Mouse (Mus musculus): ENCODE measurements at regions not wholly inside any gene's neighbourhood (a gene's known extent, or its start where the extent isn't known, plus 50 kb on each side); places are given as distances from the start of the nearest gene placed in this dataset.

GRCm38 (mm10) chr12:109272101-109272500 is 180.5 kb upstream of the Dlk1 start:
- WGBS, result 75% methylated on average over 5 of the region's 5 CpGs
- Histone ChIP-seq H3K36me3 (no peaks in the 10 kb centered on the region), H3K4me1 (no peaks in the 10 kb centered on the region), H3K27ac (replicated peaks) (no peak overlapping the region), H3K9me3 (no peaks in the 10 kb centered on the region), H3K27me3 (no peaks in the 10 kb centered on the region), H3K4me3 (no peak overlapping the region), H3K9ac (replicated peaks) (no peak overlapping the region), H3K4me2 (replicated peaks) (no peak overlapping the region)
- no peak for ATAC-seq (ENCODE audit: low FRiP score, low read depth)

GRCm38 (mm10) chr12:109314850-109315249 is 137.8 kb upstream of the Dlk1 start:
- no peak overlapping the region for H3K27ac ChIP-seq (replicated peaks)
- H3K9ac ChIP-seq (replicated peaks), result no peak overlapping the region
- H3K4me3 ChIP-seq, result no peak overlapping the region
- WGBS, result 31% methylated on average over 6 of the region's 6 CpGs
- H3K4me2 ChIP-seq (replicated peaks), result no peak overlapping the region
- no peaks in the 10 kb centered on the region for H3K27me3 ChIP-seq
- H3K9me3 ChIP-seq, result no peaks in the 10 kb centered on the region; the same call in 1 of the 2 replicates
- ATAC-seq (ENCODE audit: low FRiP score, low read depth), result no peak
- H3K4me1 ChIP-seq, result no peaks in the 10 kb centered on the region
- H3K36me3 ChIP-seq, result no peaks in the 10 kb centered on the region

DNA sequence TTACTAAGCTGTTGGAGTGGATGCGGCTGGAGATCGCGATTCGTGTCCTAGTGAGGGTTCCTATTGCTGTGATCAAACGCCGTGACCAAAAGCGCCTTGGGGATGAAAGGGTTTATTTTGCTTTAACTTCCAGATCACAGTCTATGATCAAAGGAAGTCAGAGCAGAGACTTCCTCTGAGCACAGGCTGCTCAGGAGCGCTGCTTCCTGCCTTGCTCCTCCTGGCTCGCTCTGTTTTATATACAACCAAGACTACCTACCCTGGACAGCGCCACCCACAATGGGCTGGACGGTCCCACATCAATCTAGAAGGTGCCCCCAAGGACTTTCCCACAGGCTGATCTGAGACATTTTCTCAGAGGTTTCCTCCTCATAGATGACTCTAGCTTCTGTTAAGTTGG is 126.6 kb upstream of the Dlk1 start:
- Histone ChIP-seq H3K4me1 (no peaks in the 10 kb centered on the region), H3K9me3 (no peaks in the 10 kb centered on the region), H3K36me3 (no peaks in the 10 kb centered on the region), H3K27me3 (no peaks in the 10 kb centered on the region), H3K27ac (replicated peaks) (no peak overlapping the region), H3K4me3 (no peak overlapping the region), H3K4me2 (replicated peaks) (no peak overlapping the region), H3K9ac (replicated peaks) (no peak overlapping the region)
- 60% methylated on average over 11 of the region's 11 CpGs for WGBS
- ATAC-seq (ENCODE audit: low FRiP score, low read depth), result no peak

- 91% methylated on average over 2 of the region's 2 CpGs for WGBS
- Histone ChIP-seq H3K27ac (replicated peaks) (no peak overlapping the region), H3K36me3 (no peaks in the 10 kb centered on the region), H3K9ac (replicated peaks) (no peak overlapping the region), H3K4me1 (no peaks in the 10 kb centered on the region), H3K4me2 (replicated peaks) (no peak overlapping the region), H3K9me3 (no peaks in the 10 kb centered on the region), H3K27me3 (no peaks in the 10 kb centered on the region), H3K4me3 (no peak overlapping the region)
- ATAC-seq (ENCODE audit: low FRiP score, low read depth), result no peak
These were observed 81.3 kb upstream of the Dlk1 start for GRCm38 (mm10) chr12:109371327-109371726.

DNA sequence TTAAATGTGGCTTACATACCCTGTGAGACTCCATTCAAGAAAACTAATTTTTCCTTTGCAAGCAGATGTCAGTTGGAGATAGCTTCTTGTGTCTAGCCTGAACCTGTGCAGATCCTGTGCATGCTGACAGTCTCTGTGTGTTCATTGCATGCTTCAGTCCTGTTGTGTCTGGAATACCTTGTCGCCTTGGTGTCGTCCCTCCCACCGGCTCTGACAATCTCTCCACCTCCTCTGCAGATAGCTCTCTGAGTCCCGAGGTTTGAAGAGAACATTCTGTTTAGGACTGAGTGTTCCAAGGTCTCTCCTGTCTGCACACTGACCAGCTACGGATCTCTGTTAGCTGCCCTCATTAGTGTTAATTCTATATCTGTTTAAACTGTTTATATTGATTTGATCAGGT is 66.8 kb upstream of the Dlk1 start:
- ATAC-seq (ENCODE audit: low FRiP score, low read depth), result no peak

GRCm38 (mm10) chr12:109388791-109389190 is 63.8 kb upstream of the Dlk1 start:
- peaks cover 11% of the 10 kb centered on the region; the same call in 1 of the 2 replicates for H3K4me1 ChIP-seq
- H3K27ac ChIP-seq (replicated peaks), result no peak overlapping the region
- H3K36me3 ChIP-seq, result no peaks in the 10 kb centered on the region
- 66% methylated on average over 7 of the region's 7 CpGs for WGBS
- H3K4me2 ChIP-seq (replicated peaks), result no peak overlapping the region
- peaks cover 14% of the 10 kb centered on the region for H3K27me3 ChIP-seq
- ATAC-seq (ENCODE audit: low FRiP score, low read depth), result no peak
- no peak overlapping the region for H3K4me3 ChIP-seq
- H3K9me3 ChIP-seq, result no peaks in the 10 kb centered on the region
- H3K9ac ChIP-seq (replicated peaks), result no peak overlapping the region

More for the DNA sequence above, 66.8 kb upstream of the Dlk1 start:
- Histone ChIP-seq H3K4me1 (no peaks in the 10 kb centered on the region), H3K36me3 (no peaks in the 10 kb centered on the region), H3K4me3 (no peak overlapping the region), H3K4me2 (replicated peaks) (no peak overlapping the region), H3K27ac (replicated peaks) (no peak overlapping the region), H3K27me3 (peaks cover 2% of the 10 kb centered on the region; the same call in 1 of the 2 replicates), H3K9ac (replicated peaks) (no peak overlapping the region), H3K9me3 (no peaks in the 10 kb centered on the region)
- WGBS, result 83% methylated on average over 5 of the region's 5 CpGs

GRCm38 (mm10) chr12:109390388-109390920 is 62.2 kb upstream of the Dlk1 start:
- Histone ChIP-seq H3K27ac (replicated peaks) (no peak overlapping the region), H3K9ac (replicated peaks) (no peak overlapping the region), H3K36me3 (no peaks in the 10 kb centered on the region), H3K4me3 (no peak overlapping the region), H3K4me2 (replicated peaks) (no peak overlapping the region), H3K9me3 (no peaks in the 10 kb centered on the region), H3K27me3 (peaks cover 14% of the 10 kb centered on the region), H3K4me1 (peaks cover 24% of the 10 kb centered on the region)
- ATAC-seq (ENCODE audit: low FRiP score, low read depth), result no peak
- 92% methylated on average over 12 of the region's 12 CpGs for WGBS

DNA sequence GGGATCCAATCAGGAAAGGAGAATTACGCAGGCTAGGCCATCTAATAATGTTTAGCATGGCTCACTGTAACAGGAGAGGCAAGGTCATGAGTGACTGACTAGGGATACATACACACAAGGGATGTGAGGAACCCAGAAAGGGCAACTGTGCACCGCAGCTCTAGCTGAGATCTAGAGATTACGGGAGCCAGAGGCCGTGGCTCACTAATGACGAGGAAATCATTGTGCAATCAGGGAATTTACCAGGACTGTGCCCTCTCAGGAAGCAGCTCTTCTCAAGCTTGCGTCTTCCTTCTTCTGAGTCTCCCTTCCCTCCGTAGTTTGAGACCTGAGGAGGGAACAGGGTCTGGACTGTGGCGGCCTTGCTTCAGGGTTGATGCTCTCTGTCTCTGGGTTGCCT is 61.6 kb upstream of the Dlk1 start:
- Histone ChIP-seq H3K9ac (replicated peaks) (no peak overlapping the region), H3K4me2 (replicated peaks) (no peak overlapping the region), H3K9me3 (no peaks in the 10 kb centered on the region), H3K4me3 (no peak overlapping the region), H3K27me3 (peaks cover 14% of the 10 kb centered on the region), H3K4me1 (peaks cover 24% of the 10 kb centered on the region), H3K27ac (replicated peaks) (no peak overlapping the region), H3K36me3 (no peaks in the 10 kb centered on the region)
- 91% methylated on average over 8 of the region's 8 CpGs for WGBS
- no peak for ATAC-seq (ENCODE audit: low FRiP score, low read depth)

DNA sequence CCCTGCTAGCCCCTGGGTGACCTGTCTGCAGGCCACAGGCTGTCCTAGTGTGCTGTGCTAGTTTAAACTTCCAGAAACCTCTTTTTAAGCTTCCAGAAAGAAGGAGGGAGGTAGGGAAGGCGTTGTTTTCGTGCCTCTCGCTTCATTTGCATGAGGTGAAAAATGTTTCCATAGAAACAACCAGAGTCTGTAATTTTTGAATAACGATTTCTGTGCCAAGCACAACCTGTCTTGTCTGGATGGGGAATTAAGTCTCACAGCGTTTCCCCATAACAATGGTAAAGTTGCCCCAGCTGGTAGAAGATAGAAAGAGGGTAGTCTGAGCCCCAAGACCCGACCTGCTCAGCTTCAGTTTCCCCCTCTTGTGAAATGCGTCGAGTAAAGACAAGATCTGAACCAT is 59.3 kb upstream of the Dlk1 start:
- peak overlapping the region; percentile 39 for H3K4me2 ChIP-seq (replicated peaks)
- H3K27me3 ChIP-seq, result peaks cover 22% of the 10 kb centered on the region
- H3K9ac ChIP-seq (replicated peaks), result no peak overlapping the region
- 35% methylated on average over 8 of the region's 8 CpGs for WGBS
- H3K27ac ChIP-seq (replicated peaks), result no peak overlapping the region
- ATAC-seq (ENCODE audit: low FRiP score, low read depth), result no peak; the same call in 1 of the 2 replicates
- no peak overlapping the region for H3K4me3 ChIP-seq
- H3K9me3 ChIP-seq, result no peaks in the 10 kb centered on the region
- peaks cover 30% of the 10 kb centered on the region for H3K4me1 ChIP-seq
- H3K36me3 ChIP-seq, result no peaks in the 10 kb centered on the region

- H3K9me3 ChIP-seq, result no peaks in the 10 kb centered on the region
- peak overlapping the region; percentile 39 for H3K4me2 ChIP-seq (replicated peaks)
- H3K36me3 ChIP-seq, result no peaks in the 10 kb centered on the region
- no peak overlapping the region for H3K4me3 ChIP-seq
- WGBS, result 4% methylated on average over 15 of the region's 15 CpGs
- H3K27ac ChIP-seq (replicated peaks), result peak overlapping the region; percentile 66
- peak; percentile 87 for ATAC-seq (ENCODE audit: low FRiP score, low read depth)
- H3K4me1 ChIP-seq, result peaks cover 33% of the 10 kb centered on the region
- peaks cover 24% of the 10 kb centered on the region for H3K27me3 ChIP-seq
- no peak overlapping the region for H3K9ac ChIP-seq (replicated peaks)
These were observed 58.8 kb upstream of the Dlk1 start for GRCm38 (mm10) chr12:109393795-109394194.

GRCm38 (mm10) chr12:109394396-109394795 is 58.2 kb upstream of the Dlk1 start:
- 0 out of 2 replicates have a peak overlapping the region, but pooled peaks have one; percentile 15 for H3K9ac ChIP-seq (replicated peaks)
- ATAC-seq (ENCODE audit: low FRiP score, low read depth), result 0 out of 2 replicates have a peak, but pooled peaks have one; percentile 25
- no peak overlapping the region for H3K4me2 ChIP-seq (replicated peaks)
- H3K27me3 ChIP-seq, result peaks cover 24% of the 10 kb centered on the region
- no peaks in the 10 kb centered on the region for H3K36me3 ChIP-seq
- no peaks in the 10 kb centered on the region for H3K9me3 ChIP-seq
- H3K4me3 ChIP-seq, result no peak overlapping the region
- peak overlapping the region; percentile 66 for H3K27ac ChIP-seq (replicated peaks)
- WGBS, result 56% methylated on average over 11 of the region's 11 CpGs
- H3K4me1 ChIP-seq, result peaks cover 39% of the 10 kb centered on the region

DNA sequence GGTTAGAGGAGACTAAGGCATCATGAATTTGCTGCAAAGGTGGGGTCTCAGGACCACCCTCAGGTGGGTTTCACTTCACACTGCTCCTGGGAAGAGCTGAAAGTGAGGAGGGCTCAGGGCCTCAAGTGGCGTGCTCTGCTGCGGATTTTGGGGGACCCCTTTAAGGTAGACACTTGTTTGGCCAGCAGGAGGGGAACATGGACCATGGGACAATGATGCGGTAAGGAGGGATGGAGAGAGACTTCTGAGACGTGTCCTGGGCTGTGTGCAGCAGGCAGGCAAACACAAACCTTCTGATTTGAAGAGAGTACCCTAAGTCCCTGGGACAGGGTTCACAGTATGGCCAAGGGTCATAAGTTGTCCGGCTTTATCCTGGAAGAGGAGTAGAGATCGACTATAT is 56.0 kb upstream of the Dlk1 start:
- no peak for ATAC-seq (ENCODE audit: low FRiP score, low read depth)
- no peak overlapping the region for H3K27ac ChIP-seq (replicated peaks)
- no peaks in the 10 kb centered on the region for H3K36me3 ChIP-seq
- H3K9ac ChIP-seq (replicated peaks), result no peak overlapping the region
- H3K27me3 ChIP-seq, result peaks cover 34% of the 10 kb centered on the region
- WGBS, result 81% methylated on average over 6 of the region's 6 CpGs
- H3K4me1 ChIP-seq, result peaks cover 43% of the 10 kb centered on the region
- H3K4me3 ChIP-seq, result no peak overlapping the region
- no peaks in the 10 kb centered on the region for H3K9me3 ChIP-seq
- H3K4me2 ChIP-seq (replicated peaks), result no peak overlapping the region

All from midbrain, embryonic 12.5 days (tissue).